Mouse (Mus musculus): ENCODE results near the gene Stx6. TPM values are rescaled to one million over a fixed set of nuclear protein-coding genes. Genes with fewer than 3 reads are reported as not detected.

The Stx6 gene
- total RNA-seq, 1 experiment from 2014 or later, result 85.5 TPM

DNA sequence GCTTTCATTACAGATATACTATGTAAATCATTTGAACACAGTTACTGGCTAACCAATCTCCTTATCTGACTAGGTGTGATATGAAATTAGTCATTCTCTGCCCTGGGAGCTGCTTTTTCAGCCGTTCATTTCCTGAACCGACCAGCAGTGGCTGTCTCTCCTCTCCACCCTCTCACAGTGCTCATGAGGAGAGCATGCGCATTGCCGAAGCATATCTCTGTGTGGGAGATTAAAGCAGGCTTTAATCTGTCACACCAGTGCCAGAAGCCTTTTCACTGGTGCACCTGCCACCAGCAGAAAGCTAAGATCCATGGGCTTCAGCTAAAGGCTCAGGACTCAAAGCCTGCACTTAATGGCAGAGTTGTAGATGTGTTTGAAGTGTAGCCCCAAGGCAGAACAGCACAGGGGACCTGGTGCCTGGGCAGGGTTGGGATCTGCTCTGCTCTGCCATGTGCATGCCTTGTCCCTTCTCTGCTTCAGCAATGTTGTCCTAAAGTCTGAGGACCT, 42.9 kb downstream of the Stx6 start:
- ATAC-seq (replicated peaks in 1 of 2; ENCODE audit: insufficient read depth in 1 of 2, low FRiP score in 2 of 2, low TSS enrichment in 1 of 2, low read depth in 1 of 2, poor library complexity in 2 of 2, severe bottlenecking in 2 of 2), result no peak

DNA sequence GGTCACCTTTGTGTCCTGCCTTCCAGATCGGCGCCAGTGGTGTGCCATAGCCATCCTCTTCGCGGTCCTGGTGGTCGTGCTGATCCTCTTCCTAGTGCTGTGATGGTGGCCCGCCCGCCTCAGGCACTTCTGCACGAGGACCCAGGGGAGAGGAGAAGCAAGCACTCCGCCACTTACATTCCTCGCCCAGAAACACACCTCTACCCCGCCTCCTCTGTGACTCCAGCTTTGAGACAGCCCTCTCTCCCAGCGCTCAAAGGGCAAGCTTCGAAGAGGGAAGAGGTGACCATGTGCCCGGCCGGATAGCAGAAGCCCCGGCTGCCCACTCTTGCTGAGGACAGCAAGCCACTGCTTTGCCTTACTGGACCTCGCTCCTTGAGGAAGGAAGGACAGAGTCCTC, 43.4 kb downstream of the Stx6 start:
- no peak for ATAC-seq (replicated peaks in 1 of 2; ENCODE audit: insufficient read depth in 1 of 2, low FRiP score in 2 of 2, low TSS enrichment in 1 of 2, low read depth in 1 of 2, poor library complexity in 2 of 2, severe bottlenecking in 2 of 2)

DNA sequence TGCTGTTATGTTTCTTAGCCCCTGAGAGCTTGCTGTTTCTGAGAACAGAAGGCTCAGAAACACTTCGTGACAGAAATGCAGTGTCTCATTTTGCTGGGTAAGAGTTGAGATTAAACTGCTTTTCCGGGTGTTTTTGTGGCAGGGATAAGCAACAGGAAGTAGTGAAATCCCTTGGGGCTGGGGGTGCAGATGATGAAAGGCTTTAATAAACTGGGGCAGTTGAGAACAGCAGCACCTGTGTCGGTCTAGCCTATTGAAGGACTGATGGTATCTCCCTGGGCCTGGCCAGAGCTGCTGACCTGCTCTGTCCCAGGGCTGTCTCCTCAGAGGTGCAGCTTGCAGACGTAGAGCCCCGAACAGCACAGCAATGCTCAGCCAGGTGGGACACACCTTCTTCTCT, 44.0 kb downstream of the Stx6 start:
- ATAC-seq (replicated peaks in 1 of 2; ENCODE audit: insufficient read depth in 1 of 2, low FRiP score in 2 of 2, low TSS enrichment in 1 of 2, low read depth in 1 of 2, poor library complexity in 2 of 2, severe bottlenecking in 2 of 2), result no peak

- ATAC-seq (replicated peaks in 1 of 2; ENCODE audit: insufficient read depth in 1 of 2, low FRiP score in 2 of 2, low TSS enrichment in 1 of 2, low read depth in 1 of 2, poor library complexity in 2 of 2, severe bottlenecking in 2 of 2), result no peak
Measured at GRCm38 (mm10) chr1:155203101-155203500, 44.6 kb downstream of the Stx6 start.

DNA sequence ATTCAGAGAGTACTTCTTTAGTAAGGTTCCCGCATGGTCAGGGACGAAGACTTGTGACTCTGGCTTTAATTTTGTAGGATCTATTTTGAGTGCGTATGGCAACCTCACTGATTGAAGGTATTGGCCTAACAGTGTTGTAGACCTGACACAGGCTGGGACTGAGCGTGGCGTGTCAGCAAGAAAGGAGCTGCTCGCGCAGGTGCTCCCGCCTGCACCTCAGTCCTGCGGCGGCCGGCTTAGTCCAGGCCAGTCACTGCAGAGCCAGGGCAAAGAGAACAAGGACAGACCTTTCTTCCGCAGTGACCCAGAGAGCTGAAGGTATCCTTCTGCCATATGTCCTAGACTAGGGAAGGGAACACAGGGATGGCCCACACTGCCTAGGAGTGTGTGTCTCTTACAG, 45.4 kb downstream of the Stx6 start:
- ATAC-seq (replicated peaks in 1 of 2; ENCODE audit: insufficient read depth in 1 of 2, low FRiP score in 2 of 2, low TSS enrichment in 1 of 2, low read depth in 1 of 2, poor library complexity in 2 of 2, severe bottlenecking in 2 of 2), result no peak

- no peak for ATAC-seq (replicated peaks in 1 of 2; ENCODE audit: insufficient read depth in 1 of 2, low FRiP score in 2 of 2, low TSS enrichment in 1 of 2, low read depth in 1 of 2, poor library complexity in 2 of 2, severe bottlenecking in 2 of 2)
Measured at GRCm38 (mm10) chr1:155204560-155205162, 46.1 kb downstream of the Stx6 start.

GRCm38 (mm10) chr1:155205311-155205710, 46.8 kb downstream of the Stx6 start:
- ATAC-seq (replicated peaks in 1 of 2; ENCODE audit: insufficient read depth in 1 of 2, low FRiP score in 2 of 2, low TSS enrichment in 1 of 2, low read depth in 1 of 2, poor library complexity in 2 of 2, severe bottlenecking in 2 of 2), result no peak

DNA sequence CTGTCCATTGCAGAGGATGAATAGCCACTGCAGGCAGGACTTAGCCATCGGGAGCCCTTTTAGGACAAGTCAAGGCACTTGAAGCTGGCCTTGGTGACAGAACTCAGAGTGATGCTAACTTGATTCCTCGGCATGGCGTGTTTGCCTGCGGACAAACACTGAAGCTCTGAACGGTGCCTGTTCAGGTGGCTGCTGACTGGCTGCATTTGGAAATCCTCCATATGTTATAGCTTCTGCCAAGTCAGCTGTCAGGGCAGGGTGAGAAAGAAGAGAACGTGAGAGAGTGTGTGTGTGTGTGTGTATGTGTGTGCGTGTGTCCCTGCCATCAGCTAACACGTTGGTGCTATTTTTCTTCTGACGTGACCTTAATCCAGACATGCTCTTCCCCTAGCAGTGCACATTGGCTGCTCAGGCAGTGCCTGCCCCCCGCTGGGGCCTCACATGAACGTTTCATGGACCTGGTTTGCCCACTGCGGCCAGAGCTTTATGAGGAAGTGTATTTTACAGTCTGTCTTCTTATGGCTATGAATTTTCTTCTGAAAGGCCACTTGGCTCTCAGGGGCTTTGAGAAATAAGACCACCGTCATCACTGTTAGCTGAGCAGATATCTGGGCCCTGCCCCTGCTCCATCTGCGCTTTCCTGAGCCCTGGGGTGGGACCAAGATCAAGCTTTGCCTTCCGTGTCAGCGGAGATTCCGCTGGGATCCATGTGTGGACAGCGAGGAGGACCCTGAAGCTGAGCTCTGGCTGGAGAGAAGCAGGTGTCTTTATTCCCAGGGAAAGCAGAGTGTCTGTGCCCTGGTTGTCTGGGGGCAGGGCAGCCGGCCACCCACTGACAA, 47.5 kb downstream of the Stx6 start:
- ATAC-seq (replicated peaks in 1 of 2; ENCODE audit: insufficient read depth in 1 of 2, low FRiP score in 2 of 2, low TSS enrichment in 1 of 2, low read depth in 1 of 2, poor library complexity in 2 of 2, severe bottlenecking in 2 of 2), result peak; percentile 68 to 85

DNA sequence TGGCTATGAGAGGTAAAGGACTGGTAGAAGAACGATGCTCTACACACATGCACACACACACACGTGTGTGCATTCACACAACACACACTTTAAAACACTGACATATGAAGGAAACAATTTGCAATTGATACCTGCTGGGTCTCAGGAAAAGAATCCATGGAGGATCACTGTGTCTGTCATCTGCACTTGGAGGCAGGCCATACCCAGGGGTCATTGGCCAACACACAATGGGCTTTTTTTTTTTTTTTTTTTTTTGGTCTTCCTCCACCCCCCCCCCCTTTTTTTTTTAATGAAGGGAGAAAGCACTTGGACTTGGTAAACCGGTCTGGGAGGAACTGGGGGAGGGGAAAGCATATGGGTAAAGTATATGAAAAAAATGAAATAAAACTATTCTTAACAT, 49.3 kb downstream of the Stx6 start:
- no peak for ATAC-seq (replicated peaks in 1 of 2; ENCODE audit: insufficient read depth in 1 of 2, low FRiP score in 2 of 2, low TSS enrichment in 1 of 2, low read depth in 1 of 2, poor library complexity in 2 of 2, severe bottlenecking in 2 of 2)

GRCm38 (mm10) chr1:155210011-155210763, 51.7 kb downstream of the Stx6 start:
- peak; percentile 22; a peak in 1 of 4 replicates for ATAC-seq (replicated peaks in 1 of 2; ENCODE audit: insufficient read depth in 1 of 2, low FRiP score in 2 of 2, low TSS enrichment in 1 of 2, low read depth in 1 of 2, poor library complexity in 2 of 2, severe bottlenecking in 2 of 2)

DNA sequence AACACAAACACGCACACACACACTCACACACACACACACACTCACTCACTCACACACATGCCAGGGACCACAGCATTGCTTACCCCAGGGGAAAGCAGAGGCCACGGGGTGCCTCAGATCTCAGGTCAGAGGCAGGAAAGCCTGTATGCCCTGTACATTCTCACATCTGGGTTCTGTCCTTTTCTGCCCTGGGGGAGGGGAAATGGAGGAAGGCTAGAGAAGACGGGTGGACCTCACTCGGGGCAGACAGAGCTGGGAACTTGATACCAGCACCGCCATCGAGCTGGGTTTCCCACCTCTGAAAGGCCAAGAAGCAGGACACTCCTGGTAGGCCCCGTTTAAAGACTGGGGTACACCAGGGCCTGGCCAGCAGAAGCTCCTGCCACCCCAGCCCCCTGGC, 52.5 kb downstream of the Stx6 start:
- ATAC-seq (replicated peaks in 1 of 2; ENCODE audit: insufficient read depth in 1 of 2, low FRiP score in 2 of 2, low TSS enrichment in 1 of 2, low read depth in 1 of 2, poor library complexity in 2 of 2, severe bottlenecking in 2 of 2), result no peak

DNA sequence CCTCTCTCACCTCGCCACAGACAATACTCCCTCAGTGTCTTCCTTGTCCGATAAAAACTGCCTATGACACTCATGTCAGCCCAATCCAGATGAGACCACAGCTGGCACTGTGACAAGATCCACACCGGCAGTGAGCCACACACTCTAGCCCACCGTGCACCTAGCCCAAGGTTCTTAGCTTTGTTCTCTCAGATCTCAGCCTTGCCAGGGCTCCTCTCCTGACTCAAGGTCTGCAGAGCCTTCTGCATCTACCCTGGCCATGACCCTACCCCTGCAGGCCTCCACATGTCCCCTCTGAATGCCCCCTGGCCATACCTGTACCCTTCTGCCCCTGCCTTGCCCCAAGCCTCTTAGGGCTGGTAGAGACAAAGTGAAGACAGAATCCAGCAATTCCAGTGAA, 53.6 kb downstream of the Stx6 start:
- ATAC-seq (replicated peaks in 1 of 2; ENCODE audit: insufficient read depth in 1 of 2, low FRiP score in 2 of 2, low TSS enrichment in 1 of 2, low read depth in 1 of 2, poor library complexity in 2 of 2, severe bottlenecking in 2 of 2), result no peak

- 0 out of 4 replicates have a peak, but pooled peaks of 1 of the 2 experiments have one; percentile 15 for ATAC-seq (replicated peaks in 1 of 2; ENCODE audit: insufficient read depth in 1 of 2, low FRiP score in 2 of 2, low TSS enrichment in 1 of 2, low read depth in 1 of 2, poor library complexity in 2 of 2, severe bottlenecking in 2 of 2)
Measured at GRCm38 (mm10) chr1:155212493-155212892, 54.0 kb downstream of the Stx6 start.

DNA sequence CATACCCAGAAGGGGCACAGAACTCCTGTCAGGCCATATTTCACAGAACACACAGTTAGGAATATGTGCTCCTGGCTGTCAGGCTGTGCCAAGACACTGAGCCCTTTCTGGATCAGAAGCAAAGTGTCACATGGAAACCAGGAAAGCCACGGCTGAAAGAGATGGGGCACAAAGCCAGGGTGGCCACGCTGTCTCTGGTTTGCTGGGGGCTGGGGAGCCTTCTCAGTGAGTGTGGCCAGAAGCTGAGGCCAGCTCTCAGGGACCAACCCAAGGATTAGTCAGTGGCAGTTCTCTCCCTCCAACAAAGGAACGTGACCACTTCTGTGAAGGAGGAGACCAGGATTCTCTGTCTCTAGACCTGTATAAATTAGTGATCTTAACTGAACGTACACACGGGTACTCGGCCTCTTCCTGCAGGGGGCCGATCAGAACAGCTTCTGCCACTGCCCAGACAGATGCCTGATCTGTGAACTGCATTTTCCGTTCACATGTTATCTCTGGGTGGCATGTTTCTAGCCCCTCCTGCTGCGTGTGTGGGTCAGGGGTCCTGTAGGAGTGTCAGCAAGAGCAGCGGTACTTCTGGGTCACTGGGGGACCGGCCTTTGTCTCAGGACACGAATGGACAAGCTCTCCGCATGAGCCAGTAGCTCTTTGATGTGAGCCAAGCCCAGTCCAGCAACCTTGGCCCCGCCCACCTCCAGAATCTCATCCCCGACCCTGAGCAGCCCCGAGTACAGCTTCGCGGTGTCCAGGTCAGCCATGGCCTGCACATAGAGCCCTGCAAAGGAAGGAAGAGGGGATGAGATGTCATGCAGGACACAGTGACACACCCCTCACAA, 54.6 kb downstream of the Stx6 start:
- ATAC-seq (replicated peaks in 1 of 2; ENCODE audit: insufficient read depth in 1 of 2, low FRiP score in 2 of 2, low TSS enrichment in 1 of 2, low read depth in 1 of 2, poor library complexity in 2 of 2, severe bottlenecking in 2 of 2), result no peak

- no peak for ATAC-seq (replicated peaks in 1 of 2; ENCODE audit: insufficient read depth in 1 of 2, low FRiP score in 2 of 2, low TSS enrichment in 1 of 2, low read depth in 1 of 2, poor library complexity in 2 of 2, severe bottlenecking in 2 of 2)
Measured at GRCm38 (mm10) chr1:155213912-155214311, 55.4 kb downstream of the Stx6 start.

DNA sequence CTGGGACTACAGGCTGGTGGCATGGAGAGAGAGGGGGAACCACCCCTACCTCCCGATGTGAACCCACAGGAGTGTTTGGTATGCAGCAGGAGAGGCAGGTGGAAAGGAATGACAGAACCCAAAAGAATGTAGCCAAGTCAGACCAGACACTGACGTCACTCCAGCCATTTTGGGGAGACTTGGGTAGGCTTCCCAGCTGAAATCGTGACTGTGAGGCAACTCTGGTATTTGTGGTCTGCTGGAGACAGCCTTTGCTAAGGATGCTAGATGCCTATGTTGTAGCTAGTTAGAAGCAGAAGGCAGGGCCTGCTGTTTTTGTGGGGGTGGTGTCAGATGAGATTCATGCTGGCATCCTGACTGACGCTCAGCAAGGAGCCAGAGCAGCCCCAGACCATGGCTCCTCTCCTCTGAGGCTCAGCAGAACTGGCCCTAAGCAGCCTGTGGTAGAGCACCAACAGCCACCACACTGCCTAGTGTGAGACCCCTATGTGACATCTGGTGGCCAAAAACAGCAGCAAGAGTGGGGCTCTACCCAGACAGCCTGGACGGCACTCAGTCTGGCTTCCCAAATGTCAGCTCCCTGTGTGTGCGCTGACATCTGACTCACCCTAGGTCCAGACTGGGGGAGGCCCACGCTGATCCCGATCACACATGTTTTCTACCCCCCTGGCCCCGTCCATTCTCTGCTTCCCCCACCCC, 56.7 kb downstream of the Stx6 start:
- ATAC-seq (replicated peaks in 1 of 2; ENCODE audit: insufficient read depth in 1 of 2, low FRiP score in 2 of 2, low TSS enrichment in 1 of 2, low read depth in 1 of 2, poor library complexity in 2 of 2, severe bottlenecking in 2 of 2), result no peak

- no peak for ATAC-seq (replicated peaks in 1 of 2; ENCODE audit: insufficient read depth in 1 of 2, low FRiP score in 2 of 2, low TSS enrichment in 1 of 2, low read depth in 1 of 2, poor library complexity in 2 of 2, severe bottlenecking in 2 of 2)
Measured at GRCm38 (mm10) chr1:155216313-155216712, 57.8 kb downstream of the Stx6 start.
